Mouse (Mus musculus) kidney, postnatal 14 days (tissue): ENCODE data around the gene Tspan14.

Experiments used
- DNase-seq: peaks from one replicate; pipeline ENCODE4 v3.0.0; 2022; ENCODE audit warnings: mixed read lengths

Gene Tspan14

DNA sequence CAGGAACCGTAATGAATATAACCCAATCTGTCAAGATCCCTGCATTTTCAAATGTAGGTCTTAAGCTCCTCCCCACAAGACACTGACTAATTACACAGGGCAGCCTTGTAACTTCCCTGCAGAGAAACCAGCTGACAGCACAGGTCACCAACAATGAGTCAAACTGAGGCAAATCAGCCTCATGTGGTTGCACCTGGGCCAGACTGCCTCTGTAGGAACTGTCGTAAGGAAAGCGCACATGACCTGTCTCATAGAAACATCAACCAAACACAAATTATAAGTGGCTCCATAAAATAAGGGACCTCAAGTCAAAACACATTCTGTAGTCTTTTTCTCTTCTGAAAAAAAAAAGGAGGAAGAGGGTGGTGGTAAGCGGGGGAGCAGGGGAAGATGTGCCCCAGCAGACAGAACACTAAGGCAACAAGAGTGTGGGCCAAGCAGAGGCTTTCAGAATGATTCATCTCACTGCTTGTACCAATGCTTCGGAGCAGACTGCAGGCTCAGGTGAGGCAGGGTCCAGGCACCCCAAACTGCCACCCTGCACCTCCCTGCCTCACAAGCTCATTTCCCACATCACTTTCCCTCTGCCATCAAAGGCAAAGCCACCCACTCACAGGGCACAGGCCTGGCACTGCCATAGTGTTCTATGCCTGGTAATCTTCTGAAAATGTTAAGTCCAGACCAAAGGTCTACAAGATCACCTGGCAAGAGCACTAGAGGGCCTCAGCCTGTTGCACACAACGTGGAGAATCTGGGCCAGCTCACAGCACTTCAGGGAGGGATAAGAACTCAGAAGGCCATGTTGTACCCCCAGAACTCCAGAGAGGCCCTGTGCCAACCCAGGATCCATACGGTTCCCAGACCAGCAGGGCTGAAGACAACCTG is 16.6 kb downstream of the Tspan14 start:
- DNase-seq = no peak

DNA sequence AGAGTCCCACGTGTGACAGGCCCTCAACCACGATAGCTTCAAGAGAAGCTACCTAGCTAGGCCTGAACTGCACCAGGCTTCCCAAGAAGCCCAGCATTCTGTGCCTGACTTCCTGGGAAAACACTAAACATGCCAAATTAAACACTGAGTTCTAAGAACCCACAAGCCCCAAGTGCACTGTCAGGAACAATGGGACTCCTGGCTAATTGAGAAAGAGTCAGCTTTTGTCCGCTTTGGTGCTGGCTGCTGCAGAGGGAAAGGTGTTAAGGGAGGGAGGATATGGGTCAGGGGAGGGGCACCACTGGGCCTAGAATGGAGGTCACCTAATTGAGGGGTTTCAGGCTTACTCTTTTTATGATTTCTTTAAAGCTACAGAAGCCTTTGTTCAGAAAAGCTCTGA is 17.6 kb downstream of the Tspan14 start:
- no peak for DNase-seq

DNA sequence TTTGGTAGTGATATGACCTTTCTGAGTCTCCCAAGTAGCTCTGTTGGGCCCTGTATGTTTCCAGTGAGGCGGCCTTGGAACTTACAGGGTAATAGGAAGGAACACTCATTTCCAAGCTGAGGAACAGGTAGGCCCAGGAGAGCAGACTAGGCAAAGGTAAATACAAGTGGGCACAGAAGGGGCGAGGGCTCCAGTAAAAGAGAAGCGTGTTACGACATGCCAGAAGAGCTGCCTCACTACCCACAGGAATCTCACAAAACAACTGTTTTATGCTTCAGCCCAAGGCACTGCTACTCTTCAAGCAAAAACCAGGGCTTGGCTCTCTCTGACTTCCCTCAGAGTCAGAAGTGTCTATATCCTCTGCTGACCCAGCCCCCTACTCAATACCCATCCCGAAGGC is 18.1 kb downstream of the Tspan14 start:
- DNase-seq = no peak

DNA sequence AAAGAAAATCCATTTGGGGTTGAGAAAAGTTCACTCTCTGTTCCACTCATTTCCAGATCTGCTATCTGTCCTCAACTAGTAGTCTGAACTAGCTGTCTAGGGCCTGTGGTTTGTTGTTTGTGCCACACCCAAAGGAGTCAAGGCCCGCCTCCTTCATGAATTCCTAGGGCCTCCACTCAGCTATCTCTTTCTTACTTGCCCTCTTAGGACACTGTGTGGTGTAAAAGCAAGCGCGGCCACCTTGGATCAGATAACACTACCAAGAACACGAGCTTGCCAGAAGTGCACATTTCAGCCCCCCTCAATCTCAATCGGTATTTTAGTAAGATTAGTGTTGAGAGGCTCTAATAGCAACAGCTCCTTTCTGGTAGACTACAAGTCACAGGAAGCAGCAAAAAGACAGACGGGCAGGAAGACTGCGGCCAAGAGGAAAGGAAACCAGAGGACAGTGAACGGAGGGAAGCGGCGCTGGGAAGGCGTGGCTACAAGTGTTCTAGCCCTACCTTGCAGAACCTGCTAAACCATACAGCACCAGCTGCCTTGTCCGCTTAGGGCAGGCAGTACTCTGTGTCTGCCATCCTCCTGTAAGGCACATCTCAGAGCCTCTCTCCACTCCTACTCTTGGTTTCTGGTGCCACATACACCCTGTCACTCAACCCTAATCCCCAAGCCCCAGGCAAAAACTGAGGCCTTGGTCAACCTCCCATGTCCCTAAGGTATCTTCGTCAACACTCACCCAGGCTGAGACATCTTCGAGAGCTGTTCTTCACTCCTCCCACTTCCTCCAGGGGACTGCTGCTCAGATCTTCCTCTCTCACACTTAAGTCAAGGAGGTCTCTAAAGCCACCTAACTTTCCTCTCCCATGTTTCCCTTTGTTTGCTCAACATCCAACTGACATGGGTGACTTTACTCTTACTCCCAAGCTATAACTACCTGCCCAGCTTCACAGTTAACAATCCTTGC is 18.9 kb downstream of the Tspan14 start:
- peak; percentile 57 for DNase-seq

DNA sequence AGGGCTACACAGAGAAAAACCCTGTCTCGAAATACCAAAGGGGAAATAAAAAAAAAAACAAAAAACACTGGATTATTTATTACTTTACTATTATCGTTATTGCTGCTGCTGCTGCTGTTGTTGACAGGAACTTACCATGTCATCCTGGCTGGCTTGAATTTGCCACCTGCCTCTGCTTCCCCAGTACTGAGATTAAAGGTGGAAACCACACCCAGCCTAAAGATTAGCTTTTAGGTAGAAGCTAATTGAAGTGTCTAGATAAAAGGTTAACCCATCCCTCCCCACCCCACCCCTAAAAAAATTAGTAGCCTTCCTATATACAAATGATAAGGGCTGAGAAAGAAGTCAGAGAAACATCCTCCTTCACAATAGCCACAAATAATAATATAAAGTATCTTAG is 22.8 kb downstream of the Tspan14 start:
- no peak for DNase-seq

DNA sequence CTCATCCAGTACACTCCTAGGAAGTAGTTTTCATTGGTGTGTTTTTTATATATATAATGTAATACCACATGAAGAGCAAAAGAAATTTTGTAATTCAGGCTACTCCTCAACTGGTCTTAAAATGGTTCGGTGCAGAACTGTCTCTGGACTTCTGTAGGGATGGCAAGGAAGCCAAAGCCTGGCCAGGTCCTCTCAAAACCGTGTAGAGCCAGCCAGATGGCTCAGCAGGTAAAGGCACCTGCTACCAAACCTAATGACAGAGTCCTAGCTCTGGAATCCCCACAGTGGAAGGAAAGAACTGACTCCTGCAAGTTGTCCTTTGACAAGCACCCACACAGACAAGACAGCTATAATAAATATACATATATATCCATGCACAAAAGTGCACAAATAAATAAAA is 24.2 kb downstream of the Tspan14 start:
- no peak for DNase-seq

DNA sequence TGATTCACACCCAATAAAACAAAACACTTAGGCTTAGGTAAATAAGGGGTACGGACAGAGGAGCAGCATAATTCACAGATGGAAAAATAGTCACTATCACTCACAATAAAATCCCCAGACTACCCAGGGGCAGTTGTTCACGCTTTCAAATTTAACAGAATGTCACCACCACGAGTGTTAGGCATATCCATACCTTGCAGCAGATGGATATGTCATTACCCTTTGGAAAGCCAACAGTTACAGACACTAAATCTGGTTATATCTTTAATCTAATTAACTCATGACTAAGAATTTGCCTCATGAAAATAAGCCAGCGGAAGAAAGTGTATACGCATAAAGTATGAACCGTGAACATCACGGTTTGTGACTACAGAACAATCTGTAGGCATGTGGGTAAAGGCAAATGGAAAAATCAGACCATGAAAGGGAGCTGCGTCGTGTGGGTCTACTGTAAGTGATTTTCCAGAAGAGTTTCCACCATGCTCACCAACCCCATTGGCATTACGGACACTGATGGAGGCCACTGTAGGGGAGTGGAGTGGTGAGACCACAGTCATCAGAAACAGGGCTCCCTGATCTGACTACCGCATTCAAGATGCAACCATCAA is 28.1 kb downstream of the Tspan14 start:
- DNase-seq = no peak

DNA sequence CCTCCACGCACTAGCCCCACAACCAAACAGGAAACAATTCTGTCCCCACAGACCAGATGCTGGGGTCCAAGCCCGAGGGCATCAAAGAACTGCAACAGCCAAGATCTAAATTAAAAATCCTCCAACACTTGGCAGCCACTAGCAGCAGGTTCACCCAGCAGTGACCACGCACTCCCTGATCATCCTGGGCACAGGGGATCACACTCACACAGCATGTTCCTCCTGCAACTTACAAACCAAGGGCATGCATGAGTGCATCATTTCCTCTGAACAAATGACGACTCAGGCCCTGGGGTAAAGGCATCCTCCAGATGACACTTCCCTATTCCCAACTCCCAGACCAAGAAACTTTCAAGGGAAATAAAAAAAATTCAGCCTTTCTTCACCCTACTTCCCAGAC is 29.6 kb downstream of the Tspan14 start:
- DNase-seq = no peak

DNA sequence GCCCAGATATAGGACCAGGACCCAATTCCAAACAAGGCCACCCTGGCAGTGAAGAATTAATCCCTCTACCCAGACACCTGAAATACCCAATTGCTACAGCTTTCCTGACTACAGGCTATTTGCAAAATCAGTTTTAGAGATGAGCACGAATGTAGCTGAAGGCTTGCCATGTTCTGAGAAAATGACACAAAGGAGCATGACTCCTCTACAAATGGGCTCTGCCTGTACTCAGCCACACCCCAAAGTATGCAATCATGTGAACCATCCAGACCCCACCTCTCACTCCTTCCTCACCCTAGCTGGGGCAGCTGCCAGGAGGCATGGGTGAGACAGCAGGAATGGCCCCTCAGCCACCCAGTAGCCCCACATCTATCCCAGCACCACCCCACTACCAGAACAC is 31.1 kb downstream of the Tspan14 start:
- DNase-seq = no peak

DNA sequence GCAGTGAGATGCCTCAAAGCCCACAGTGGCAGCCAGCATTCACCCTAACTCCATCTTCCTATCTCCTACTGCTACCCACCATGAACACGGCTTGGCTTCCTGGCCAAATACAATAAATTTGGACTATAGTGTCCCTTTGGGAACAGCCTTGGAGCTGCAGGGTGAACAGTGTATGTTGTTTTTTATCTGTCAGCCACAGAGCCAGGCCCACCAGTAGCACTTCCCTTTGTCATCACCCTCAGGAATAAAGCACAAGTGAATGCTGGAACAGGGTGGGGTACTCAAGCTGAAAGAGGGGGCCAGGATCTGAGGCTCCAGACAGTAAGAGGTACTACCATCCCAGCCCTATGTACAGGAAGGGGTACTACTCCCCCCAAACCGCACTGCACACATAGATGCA is 31.6 kb downstream of the Tspan14 start:
- DNase-seq = no peak

DNA sequence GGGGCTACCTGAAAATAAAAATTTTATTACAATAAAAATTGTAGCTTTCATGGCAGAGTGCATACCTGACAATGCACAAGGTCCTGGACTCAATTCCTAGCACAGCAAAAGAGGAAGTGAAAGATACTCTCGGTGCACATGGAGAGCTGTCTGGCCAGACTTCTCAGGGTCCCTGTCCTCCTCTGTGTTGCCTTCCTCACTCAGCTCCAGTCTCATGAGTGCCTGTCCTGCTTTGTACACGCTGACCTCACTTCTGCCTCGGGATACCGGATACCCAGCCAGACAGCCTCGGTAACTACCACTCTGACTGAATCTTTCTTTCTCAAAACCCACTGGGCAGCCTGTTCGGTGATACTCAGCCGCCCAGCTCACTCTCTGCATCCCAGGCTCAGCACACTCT is 33.3 kb downstream of the Tspan14 start:
- no peak for DNase-seq

DNA sequence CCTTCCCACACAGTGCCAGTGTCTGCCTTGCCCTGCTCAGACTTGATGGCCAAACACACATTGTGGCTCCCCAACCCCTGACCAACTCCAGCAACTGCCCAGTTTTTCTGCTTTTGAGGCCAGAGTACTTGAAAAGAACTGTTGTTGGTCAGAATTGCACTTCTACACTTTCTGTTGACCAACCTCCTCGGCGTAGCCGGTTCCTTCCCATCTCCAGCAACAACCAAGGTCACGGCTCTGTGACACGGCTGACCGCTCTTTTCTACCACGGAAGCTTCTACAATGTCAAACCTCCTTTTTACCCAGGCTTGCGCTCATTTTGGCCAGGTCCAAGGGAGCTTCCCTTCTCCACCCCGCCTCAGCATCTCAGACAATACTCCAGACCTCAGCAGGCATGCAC is 34.4 kb downstream of the Tspan14 start:
- DNase-seq = peak; percentile 59

DNA sequence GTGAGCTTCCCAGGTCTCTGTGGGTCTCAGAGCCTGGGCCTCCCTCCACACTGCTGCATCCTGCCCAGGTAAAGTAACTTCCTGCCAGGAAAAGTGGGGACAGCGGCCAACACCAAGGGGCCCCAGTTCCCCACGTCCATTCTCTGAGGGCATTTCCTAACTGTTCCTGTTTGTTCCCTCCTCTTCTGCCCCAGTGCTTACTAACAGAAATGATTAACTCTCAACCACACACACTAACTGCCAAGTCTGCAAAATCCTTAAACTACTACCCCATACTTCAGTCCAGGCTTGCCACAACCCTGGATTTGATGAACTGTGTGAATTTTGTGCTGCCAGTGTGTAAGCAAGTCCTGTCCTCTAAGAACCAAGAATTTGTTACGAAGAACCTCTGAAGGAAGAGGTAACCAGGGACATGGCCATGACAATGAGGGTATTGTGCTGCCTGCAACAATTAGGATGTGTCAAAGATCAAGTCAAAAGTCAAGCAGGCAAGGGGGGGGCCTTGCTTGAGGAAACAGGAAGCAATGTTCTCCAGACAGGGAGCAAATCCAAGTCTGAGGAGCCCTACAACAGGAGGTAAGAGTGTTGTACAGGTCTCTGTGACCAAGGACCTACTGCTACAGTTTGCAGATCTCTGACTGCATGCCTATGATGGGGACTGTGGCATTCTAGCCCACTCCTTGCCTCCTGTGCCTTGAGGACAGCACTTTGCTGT is 35.3 kb downstream of the Tspan14 start:
- peak; percentile 78 for DNase-seq

DNA sequence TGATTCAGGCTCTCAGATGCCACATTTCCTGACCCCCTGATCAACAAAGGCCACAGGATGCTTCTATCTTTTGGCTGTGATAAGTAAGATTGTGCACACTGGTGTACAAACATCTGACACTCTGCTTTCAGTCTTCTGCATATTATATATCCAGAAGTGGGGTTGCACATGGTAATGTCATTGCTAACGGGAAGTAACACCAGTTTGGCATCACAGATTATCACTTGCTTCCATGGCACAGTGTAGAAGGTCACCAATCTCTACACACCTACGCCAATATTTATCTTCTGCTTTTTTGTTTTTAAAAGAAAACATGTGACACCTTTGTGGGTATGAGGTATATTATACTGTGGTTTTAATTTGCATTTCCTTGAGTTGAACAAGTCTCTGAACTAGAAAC is 36.7 kb downstream of the Tspan14 start:
- no peak for DNase-seq

DNA sequence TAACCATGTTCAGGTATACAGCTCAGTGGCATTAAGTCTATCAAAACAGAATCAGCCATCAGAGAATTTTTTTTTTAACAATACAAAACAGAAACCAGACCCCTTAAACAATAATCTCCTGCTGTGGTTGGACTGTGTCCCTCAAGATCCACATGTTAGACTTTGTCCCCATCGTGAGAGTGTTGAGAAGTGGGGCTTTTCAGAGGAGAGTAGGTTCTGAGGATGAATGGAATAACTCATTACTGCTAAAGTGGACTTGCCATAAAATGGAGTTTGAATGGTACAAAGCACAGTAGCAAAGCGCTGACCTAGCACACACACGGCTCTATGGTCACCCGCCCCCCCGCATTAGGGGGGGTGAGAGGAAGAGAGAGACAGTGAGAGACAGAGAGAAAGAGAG is 37.7 kb downstream of the Tspan14 start:
- no peak for DNase-seq

DNA sequence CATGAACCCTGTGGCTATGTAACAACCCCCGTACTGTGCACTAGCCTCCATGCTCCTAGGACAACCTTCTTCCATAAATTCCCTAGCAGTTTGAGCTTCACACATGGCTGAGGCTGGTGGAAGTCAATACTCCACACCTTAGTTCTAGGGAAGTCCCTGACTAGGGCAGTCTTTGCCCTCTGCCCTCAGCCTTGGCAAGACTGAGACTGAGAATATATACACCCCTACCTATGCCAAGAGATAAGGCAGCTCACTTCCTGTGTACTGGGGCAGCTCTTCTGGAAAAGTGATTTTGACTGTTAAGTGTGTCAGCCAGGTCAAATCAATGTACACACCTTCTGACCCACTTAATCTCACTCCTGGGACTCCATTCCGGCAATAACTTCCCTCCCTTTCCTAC is 39.6 kb downstream of the Tspan14 start:
- peak; percentile 52 for DNase-seq

DNA sequence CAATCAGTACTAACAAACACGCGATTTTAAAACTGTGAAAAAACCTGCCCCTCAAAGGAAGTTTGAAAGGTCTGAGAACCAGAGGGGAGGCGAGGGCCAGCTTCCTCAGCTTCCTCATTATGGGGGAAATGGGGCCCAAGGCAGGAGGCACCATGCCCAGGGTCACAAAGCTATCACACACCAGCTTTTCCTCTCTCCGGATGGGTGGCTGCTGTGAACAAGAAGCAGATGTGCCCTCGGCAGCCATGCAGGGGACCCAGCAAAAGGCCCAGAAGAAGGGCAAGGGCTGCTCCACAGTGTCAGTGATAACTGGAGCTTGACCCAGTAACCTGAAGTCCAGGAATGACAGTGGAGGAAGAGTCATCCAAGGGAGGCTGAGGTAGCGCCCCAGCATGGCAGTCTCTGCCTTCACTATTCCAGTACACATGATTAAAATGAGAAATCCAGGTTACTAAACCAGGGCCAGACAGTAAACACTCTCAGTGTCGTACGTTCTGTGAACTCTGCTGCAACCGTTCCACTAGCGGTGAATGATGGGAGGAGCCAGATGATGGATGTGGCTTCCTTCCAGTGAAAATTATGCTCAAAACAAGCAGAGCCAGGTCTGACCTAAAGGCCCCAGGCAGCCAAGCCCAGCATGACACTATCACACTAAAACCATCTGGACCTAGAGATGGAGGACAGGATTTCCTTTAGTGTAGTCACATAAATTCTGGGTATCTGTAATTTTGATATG is 42.1 kb downstream of the Tspan14 start:
- peak; percentile 75 for DNase-seq

DNA sequence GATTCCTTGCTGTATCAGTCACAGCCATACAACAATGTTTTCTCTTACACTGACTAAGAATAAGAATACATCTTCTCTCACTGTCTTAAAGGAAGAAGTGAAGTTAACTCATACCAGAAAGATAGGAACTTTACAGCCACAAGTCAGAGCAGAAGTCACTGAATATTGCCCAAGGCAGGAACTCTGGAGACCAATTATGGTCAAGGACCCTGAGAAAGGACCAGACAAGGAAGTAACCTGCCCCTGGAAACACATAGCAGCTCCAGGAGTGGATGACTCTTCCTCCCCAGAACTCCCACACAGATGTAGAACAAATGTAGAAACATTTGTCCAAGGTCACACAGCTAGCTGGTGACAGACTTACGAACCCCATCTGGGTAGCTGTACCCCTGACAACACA is 45.4 kb downstream of the Tspan14 start:
- DNase-seq = no peak

DNA sequence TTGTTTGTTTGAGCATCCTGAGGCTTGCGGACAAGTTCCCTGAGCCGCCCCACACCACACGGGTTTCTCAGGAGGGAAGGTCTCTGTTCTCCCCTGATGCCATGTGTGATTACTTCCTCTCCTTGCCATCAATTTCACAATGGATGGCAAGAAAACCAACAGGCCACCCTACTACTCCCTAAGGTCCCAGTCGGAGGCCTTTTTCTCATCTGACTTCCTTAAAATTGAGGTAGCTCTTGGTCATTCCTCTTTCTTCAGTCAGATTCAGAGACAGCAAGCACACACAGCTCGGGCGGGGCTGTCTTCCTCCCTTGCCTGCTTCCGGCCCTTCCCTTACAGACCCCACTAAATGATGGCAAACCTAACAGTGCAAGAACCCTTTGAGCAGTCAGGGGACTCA is 47.1 kb downstream of the Tspan14 start:
- DNase-seq = no peak

DNA sequence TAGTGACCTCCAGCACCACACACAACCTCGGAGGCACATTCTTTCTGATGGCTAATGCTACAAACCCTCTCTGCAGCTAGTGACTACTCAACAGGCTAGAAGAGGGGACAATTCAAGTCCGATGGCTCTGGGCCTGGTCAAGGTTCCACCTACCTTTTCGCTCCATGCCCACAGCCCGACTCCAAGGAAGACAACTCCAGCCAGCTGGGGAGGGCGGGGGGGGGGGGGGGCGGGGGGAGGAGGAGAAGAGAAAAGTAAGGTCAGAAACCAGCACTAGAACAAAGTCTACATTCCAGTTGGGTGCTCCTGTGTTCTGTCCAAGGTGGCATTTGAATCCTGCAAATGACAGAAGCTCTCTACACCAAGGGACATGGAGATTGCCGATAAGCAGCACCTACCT is 48.1 kb downstream of the Tspan14 start:
- no peak for DNase-seq

DNA sequence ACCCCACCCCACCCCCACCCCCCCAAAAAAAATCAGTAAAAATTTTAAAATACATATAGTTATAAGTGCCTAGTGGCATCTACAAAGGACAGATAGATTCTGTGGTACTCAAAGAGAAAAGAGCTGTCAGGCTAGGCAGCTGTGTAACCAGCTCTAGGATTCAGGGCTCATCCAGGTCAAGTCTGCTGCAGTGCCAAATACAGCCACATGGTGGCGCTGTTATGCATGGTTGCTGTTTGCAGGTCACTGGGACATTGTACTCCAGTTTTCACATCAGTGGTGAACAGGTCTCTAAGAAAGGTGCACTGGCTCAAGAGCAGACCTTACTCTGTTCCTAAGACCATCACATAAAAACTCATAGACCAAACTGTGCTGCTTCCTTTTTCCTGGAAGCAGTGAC is 49.0 kb downstream of the Tspan14 start:
- peak; percentile 95 for DNase-seq

DNA sequence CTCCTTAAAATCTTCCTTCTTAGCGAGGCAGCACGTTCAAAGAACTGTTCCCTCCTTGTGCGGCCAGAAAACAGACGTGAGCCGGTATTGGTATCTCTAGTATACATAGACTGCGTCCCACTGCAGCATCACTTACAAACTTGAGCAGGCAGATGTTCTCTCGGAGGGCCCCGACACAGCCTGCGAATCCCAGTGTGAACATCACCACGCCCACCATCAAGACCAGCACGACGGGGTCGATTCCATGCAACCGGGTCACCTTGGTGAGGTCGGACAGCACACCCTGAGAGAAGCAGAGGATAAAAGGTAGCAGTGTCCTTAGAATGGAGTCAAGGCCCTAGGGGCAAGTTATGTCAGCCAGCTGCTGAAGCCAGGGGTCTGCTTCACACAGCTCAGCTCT is 49.9 kb downstream of the Tspan14 start:
- no peak for DNase-seq
